Mouse (Mus musculus): Measurements from ENCODE around the gene Agpat3.

The Agpat3 gene

GRCm38 (mm10) chr10:78351887-78352665 is at the start of gene Agpat3:
Gene Agpat3 (minus strand): TSS chr10:78352489.
- peak; percentile 85 for DNase-seq (ENCODE audit: low read depth, low spot score)

DNA sequence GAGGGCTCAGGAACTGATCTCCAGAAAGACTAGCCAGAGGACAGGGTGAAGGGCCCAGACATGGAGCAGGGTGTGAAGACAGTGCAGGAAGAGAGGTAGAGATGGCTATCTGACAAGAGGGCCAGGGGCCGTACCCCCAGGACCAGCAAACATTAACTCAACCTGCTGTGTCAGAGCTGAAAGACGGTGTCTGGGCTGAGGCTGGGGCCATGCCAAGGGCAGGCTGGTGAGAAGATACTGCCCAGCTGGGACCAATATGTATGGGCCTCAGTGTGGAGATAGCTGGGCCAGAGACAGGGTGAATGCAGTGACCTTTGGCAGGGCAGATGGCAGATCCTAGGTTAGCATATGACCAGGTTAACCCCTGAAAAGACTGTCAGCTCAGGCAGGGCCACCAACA is 48.8 kb upstream of the Agpat3 start:
- no peak for DNase-seq (ENCODE audit: low read depth, low spot score)

- DNase-seq (ENCODE audit: low read depth, low spot score), result peak; percentile 75
Measured at GRCm38 (mm10) chr10:78399090-78399657, 46.9 kb upstream of the Agpat3 start.

- no peak for DNase-seq (ENCODE audit: low read depth, low spot score)
Measured at GRCm38 (mm10) chr10:78396625-78396885, 44.3 kb upstream of the Agpat3 start.

GRCm38 (mm10) chr10:78395819-78396624 is 43.7 kb upstream of the Agpat3 start:
- DNase-seq (ENCODE audit: low read depth, low spot score), result peak; percentile 99

DNA sequence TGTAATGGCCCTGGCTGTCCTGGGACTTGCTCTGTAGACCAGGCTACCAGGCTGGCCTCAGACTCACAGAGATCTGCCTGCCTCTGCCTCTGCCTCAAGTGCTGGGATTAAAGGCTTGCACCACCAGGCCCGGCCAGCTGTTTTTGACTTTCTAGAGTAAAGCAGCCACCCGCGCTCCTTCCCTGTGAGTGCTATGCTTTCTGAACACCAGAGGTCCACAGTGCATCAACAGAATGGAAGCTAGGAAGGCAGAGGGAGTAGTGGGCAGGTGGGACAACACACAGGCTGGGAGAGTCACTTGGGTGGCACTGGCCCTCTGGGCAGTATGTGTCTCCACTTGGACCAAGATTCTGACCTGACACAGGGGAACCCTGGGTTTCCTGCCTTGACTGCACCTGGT is 43.1 kb upstream of the Agpat3 start:
- DNase-seq (ENCODE audit: low read depth, low spot score), result no peak

DNA sequence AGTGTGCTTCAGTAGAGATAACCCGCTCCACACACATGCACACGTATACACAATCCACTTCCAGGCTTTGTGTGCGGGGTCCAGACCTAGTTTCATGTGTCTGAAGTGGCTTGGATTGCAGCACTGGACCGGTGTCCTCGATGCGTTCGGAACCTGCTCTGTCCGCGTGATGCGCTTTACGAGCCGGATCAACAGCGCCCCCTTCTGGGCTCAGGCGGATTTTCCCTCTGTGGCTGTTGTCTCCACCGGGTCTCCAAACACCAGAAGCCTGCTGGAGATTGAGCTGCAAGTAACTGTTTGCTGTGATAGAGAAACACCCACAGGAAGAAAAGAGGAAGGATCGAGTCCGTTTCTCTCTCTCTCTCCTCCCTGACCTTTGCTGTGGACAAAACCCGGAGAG is 39.8 kb upstream of the Agpat3 start:
- peak; percentile 83 for DNase-seq (ENCODE audit: low read depth, low spot score)

DNA sequence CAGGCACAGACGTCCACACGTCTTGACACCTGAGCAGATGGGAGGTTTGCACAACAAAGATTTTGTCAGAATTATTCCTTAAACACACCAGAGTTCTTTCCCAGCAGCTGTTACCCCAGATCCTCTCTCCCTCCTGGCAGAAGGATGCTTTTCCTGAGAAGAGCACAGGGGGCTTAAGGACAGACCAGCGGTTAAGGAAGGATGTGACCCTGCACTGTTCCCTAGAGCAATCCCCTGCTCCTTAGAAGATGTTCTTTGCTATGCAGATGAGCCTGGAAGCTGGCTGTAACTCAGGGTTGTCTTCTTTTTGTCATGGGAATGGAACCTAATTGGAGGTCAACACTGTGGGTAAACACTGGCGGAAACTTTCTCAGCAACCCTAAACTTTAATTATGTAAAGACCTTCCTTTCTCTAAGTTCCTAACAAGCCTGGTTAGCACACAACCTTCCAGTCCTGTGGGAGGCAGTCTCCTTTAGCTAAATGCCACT is 38.7 kb upstream of the Agpat3 start:
- no peak for DNase-seq (ENCODE audit: low read depth, low spot score)

- peak; percentile 86 for DNase-seq (ENCODE audit: low read depth, low spot score)
Measured at GRCm38 (mm10) chr10:78388216-78388980, 36.1 kb upstream of the Agpat3 start.

DNA sequence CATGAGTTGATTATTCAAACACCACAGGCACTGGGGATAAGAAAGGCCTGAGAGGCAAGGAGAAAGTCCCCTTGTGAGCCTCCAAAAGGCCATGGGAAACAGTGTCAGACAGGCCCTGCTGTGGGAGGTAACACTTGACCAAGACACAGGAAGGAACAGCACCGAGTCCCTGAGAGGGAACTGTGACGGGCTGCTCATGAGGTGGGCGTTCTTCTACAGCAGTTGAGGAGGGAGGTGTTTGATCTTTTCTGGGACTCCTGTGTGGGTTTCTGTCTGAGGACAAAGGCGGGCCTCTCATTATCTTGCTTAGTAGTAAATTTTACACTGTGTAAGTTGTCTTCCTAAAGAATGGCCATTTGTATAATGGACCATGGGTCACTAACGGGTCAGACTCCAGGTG is 33.2 kb upstream of the Agpat3 start:
- DNase-seq (ENCODE audit: low read depth, low spot score), result peak; percentile 84

DNA sequence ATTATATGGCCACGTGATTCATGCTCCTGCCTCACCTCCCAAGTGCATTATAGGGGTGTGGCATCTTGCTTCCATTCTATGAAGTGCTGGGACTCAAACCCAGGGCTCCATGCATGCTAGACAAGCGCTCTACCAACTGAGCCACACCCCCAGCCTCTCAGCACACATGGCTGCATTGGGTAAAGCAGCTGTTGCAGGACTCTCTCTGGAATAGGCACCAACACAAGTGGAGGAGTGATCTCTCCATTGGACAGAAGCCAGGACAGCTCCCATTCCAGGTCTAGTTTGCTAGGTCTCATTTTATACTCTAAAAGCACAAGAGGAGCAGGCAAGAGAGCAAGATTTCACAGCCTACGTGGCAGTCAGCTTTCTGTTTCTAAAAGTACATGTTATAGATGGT is 31.3 kb upstream of the Agpat3 start:
- no peak for DNase-seq (ENCODE audit: low read depth, low spot score)

DNA sequence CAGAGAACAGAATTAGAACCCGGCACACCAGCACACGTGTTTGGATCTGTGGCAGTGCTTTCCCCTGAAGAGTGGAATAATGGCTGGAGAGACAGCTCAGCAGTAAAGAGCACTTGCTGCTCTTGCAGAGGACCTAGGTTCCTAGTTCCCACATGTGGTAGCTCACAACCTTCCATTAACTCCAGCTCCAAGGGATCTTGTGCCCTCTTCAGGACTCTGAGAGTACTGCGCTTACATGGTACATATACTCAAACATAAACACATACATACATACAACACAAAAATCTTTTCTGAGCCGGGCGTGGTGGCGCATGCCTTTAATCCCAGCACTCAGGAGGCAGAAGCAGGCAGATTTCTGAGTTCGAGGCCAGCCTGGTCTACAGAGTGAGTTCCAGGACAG is 26.2 kb upstream of the Agpat3 start:
- DNase-seq (ENCODE audit: low read depth, low spot score), result no peak

DNA sequence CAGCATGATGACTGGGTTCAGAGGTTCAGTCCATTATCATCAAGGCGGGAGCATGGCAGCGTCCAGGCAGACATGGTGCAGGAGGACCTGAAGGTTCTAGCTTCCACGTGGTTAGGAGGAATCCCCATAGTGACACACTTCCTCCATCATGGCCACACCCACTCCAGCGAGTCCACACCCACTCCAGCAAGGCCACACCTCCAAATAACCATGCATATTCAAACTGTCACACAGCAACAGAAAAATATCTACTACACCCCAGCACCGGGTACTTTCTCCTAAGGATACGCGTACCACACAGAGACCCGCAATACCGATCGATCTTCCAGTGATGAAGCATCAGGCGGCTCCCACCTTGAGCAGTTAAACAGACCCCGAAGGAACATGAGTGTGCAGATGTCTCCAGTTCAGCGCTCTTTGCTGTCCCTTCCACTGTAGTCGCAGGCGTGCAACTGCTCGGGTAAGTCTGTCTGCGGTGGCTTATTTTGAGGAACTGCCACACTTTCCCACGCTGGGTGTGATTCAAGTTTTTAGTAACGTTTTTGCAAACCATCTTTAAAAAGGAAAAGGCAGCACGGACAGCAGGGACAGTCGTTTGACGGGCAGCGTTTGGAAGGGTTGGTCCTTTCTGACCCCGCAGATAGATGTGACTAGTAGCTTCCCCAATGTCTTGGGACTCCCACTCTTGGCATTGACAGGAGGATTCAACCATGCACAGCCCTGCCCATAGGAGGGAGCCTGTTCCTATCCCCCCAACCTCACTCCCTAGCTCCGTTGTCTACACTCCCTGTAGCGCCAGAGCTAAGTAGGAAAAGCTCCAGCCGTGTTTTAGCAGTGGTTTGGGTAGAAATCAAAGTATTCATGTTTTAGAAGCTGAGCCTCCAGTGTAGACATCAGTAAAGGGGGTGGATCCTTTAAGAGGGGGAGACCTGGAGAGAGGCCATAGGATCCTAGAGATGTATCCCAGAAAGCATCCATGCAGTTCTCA is 20.7 kb upstream of the Agpat3 start:
- peak; percentile 77 for DNase-seq (ENCODE audit: low read depth, low spot score)

DNA sequence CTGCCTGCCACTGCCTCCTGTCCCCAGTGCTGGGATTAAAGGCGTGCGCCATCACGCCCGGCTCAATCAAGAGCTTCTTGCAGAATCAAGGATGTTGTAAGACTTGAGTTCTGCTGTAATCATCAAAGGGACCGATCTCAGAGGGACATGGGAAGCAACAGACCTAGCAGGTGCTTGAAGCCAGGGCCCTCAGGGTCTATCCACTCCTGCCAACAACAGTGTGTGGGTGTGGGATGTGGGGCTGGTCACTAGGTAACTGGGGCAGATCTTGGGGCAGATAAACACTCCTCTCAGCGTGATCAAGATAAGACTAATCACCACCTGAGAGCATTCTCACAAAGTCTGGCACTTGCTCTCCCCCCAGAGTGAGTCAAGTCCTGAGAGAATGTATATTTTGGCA is 19.5 kb upstream of the Agpat3 start:
- DNase-seq (ENCODE audit: low read depth, low spot score), result no peak

GRCm38 (mm10) chr10:78367586-78367985 is 15.3 kb upstream of the Agpat3 start:
- DNase-seq (ENCODE audit: low read depth, low spot score), result no peak

DNA sequence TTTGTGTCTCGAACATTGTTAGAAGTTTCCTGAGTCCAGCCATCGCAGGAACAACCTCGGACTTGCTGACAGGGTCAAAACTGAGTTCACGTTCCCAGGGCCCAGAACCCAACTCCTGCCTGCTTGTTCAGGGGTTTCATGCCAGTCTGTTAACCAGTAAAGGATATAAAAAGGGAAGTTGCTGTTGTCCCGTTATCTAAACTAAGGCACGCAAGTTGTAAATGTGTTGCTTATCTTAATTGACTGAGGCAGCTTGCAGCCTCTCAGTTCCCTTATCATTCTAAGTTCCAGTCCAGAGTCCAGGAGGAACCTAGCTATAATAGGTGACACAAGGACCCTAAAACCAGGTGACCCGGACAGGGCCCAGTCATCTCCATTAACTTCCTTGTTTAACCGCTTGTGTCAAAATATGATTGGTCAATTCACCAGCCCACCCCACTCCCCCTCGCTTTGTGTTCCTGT is 14.6 kb upstream of the Agpat3 start:
- no peak for DNase-seq (ENCODE audit: low read depth, low spot score)

- DNase-seq (ENCODE audit: low read depth, low spot score), result no peak
Measured at GRCm38 (mm10) chr10:78366195-78366834, 14.0 kb upstream of the Agpat3 start.

DNA sequence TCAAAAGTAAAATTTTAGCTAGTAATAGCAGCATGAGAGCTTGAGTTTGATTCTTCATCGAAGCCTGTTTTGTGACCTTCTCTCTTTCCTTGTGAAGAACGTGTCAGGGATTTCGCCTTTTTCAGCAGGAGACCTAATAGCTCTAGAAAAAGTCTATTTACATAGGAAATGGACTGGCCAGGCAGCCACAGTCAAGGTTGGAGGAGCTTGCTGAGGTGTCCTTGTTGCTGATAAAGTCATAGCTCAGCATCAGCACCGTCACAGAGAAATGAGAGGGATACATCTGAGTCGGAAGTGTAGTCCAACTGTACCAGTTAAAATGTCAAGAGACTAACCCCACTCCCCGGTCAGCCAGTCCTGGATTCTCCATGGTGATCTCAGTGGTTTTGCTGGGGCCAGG is 13.3 kb upstream of the Agpat3 start:
- DNase-seq (ENCODE audit: low read depth, low spot score), result no peak

DNA sequence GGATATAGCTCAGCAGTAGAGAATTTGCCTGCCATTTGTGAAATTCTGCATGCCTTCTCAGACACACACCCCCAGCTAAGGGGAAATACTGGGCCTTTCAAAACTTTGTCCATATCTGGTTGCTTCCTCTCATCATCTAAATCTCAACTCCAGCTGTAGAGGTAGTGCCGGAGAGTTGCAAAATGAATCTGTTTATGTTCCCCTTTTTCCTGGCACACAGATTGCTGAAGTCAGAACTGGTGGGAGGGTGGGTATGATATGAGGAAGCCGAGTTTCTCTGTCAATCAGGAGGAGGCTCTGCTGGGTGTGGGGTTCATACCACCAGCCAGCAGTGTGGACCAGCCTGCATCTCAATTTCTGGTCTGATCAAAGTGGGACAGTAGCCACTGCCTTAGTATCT is 11.8 kb upstream of the Agpat3 start:
- DNase-seq (ENCODE audit: low read depth, low spot score), result peak; percentile 22

DNA sequence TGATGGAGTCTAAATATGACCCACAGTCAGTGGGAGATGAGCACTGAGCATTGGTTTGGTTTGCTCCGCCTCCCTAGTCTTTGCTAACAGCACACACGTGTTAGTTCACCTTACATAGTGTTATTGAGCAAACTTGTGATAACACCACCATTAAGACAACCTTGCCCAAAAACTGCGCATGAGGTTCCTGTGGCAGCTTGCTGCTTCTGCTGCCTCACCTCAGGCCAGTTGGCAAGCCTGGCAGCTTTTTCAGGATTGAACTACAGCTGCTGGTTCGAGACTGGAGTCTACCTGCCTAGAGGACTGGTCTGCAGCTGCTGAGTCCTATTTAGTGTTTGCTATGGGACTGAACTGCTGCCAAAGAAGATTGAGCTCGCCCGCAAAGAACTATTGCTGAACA is 11.1 kb upstream of the Agpat3 start:
- no peak for DNase-seq (ENCODE audit: low read depth, low spot score)
